Mouse (Mus musculus) embryonic facial prominence, embryonic 11.5 days (tissue): Measurements from ENCODE around the gene Nostrin. TPM values are rescaled to one million over a fixed set of nuclear protein-coding genes. Genes with fewer than 3 reads are reported as not detected.

Source experiments
- ATAC-seq: fragments of 200-750 bp; cut with Nextera tagmentation; replicated peaks from 2 replicates; pipeline ENCODE4 v1.8.0; 2017; ENCODE audit warnings: low read depth; ENCODE audit not compliant: insufficient number of reproducible peaks, low FRiP score, low TSS enrichment
- DNase-seq: peaks from one replicate; pipeline ENCODE4 v3.0.0-alpha.2; 2015; ENCODE audit warnings: low spot score
- H3K27ac ChIP-seq: fragments of 300-500 bp; sonication (generic); replicated peaks from 2 replicates; pipeline ENCODE4 v1.5.1; 2014; ENCODE audit warnings: mild to moderate bottlenecking, low read depth, low read length, control low read depth
- H3K27me3 ChIP-seq: fragments of 300-500 bp; sonication (generic); 2 replicates; pipeline ENCODE4 v1.6.1; 2014; ENCODE audit warnings: mild to moderate bottlenecking, low read length, moderate library complexity, mixed read lengths; ENCODE audit not compliant: control insufficient read depth, insufficient read depth
- H3K36me3 ChIP-seq: fragments of 300-500 bp; sonication (generic); replicated peaks from 2 replicates; pipeline ENCODE4 v1.6.1; 2014; ENCODE audit warnings: low read depth, mild to moderate bottlenecking, low read length, moderate library complexity, mixed read lengths; ENCODE audit not compliant: control insufficient read depth, insufficient read depth
- H3K4me1 ChIP-seq: fragments of 300-500 bp; sonication (generic); 2 replicates; pipeline ENCODE4 v1.6.1; 2014; ENCODE audit warnings: low read length, mixed read lengths; ENCODE audit not compliant: control insufficient read depth, insufficient read depth
- H3K4me2 ChIP-seq: fragments of 300-500 bp; sonication (generic); 2 replicates; pipeline ENCODE4 v1.6.1; 2014; ENCODE audit warnings: low read depth, mild to moderate bottlenecking, control low read depth, low read length, moderate library complexity
- H3K4me3 ChIP-seq: fragments of 300-500 bp; sonication (generic); 2 replicates; pipeline ENCODE4 v1.5.1; 2014; ENCODE audit warnings: low read depth, low read length, control low read depth
- H3K9ac ChIP-seq: fragments of 300-500 bp; sonication (generic); replicated peaks from 2 replicates; pipeline ENCODE4 v1.6.1; 2014; ENCODE audit warnings: mild to moderate bottlenecking, control low read depth, low read length
- H3K9me3 ChIP-seq: fragments of 300-500 bp; sonication (generic); replicated peaks from 2 replicates; pipeline ENCODE4 v1.6.1; 2016; ENCODE audit warnings: mild to moderate bottlenecking, low read length, inconsistent platforms, mixed read lengths; ENCODE audit not compliant: control insufficient read depth
- WGBS: fragments of 180-500 bp; shearing (Covaris S2); extraction: QIAGEN DNeasy Blood & Tissue Kit; methylation state at CpG from one replicate; pipeline ENCODE4 v1.1.7; 2014; 5-methylcytosine and 5-hydroxymethylcytosine counted together
- polyA plus RNA-seq: library from polyadenylated mRNA; unstranded; fragments of >200 nt; fragmentation: Nextera tagmentation; extraction: Ambion mirVana; gene quantifications from 2 replicates; pipeline ENCODE4 v1.2.1, GENCODE M21; 2014

Gene Nostrin
- polyA plus RNA-seq, 1 experiment from 2014 or later, result 0.58 TPM

DNA sequence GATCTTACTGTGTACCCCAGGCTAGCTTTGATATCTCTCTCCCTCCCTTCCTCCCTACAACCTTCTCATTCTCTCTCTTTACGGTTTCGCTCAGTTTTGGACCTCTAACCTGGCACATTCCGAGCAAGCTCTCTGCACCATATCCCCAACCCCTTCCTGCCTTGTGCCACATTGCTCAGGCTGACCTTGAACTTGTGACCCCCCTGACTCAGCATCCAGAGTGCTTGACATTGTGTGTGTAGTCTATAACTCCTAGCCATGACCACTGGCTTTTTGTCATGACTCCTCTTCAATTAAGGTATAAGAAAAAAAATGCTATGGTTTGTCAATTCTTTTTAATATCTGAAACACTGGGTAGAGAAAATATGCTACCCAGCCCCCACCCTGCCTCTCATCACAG is 74.1 kb downstream of the Nostrin start:
- Histone ChIP-seq H3K27ac (no peak overlapping the region), H3K4me3 (no peak overlapping the region), H3K36me3 (no peaks in the 10 kb centered on the region), H3K4me2 (no peak overlapping the region), H3K4me1 (no peaks in the 10 kb centered on the region), H3K27me3 (no peaks in the 10 kb centered on the region), H3K9me3 (no peaks in the 10 kb centered on the region), H3K9ac (no peak overlapping the region)
- ATAC-seq (no peak), DNase-seq (no peak)
- WGBS, result 88% methylated on average over 3 of the region's 3 CpGs

DNA sequence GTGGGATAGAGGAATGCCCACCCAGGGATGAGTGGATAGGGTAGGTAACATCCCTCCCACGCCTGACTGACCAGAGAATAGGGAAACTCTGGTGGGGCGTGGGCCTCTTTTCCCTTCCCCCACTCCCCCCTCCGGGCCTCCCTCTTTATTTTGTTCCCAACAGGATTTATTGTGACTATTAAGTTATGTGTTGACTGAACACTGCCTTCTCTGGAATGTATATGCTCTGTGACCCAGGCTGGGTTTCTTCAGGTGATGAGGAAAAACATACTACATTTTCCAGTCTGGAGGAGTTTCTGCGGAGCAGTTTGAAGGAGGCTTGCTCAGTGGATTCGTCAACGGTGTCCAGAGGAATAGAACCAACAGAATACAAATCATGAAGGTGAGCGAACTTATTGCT is 75.2 kb downstream of the Nostrin start, which contains the start of gene G6pc2:
G6pc2 (plus strand) TSS at position 301 of the 400 bp plus-strand sequence.
- no peaks in the 10 kb centered on the region for H3K36me3 ChIP-seq
- 91% methylated on average over 7 of the region's 7 CpGs for WGBS
- H3K4me1 ChIP-seq, result no peaks in the 10 kb centered on the region

DNA sequence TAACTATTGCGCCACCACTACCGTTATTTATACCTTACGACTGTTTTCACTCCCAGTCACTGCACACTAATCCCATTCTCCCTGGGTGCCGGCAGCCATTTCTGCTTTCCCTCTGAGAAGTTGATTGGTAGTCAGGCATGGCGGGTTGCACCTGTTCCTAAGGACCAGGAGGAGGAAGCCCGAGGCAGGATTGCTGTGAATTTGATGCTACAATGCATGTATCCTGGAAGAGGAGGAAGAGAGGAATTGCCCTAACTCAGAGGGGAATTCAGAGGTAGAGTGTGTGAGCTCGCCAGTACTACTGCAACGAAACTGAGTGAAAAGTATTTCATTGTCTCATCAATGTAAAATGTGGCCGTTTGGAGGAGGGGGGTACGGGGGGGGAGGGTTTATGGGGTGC is 77.1 kb downstream of the Nostrin start:
- Histone ChIP-seq H3K9me3 (no peaks in the 10 kb centered on the region), H3K36me3 (no peaks in the 10 kb centered on the region), H3K9ac (no peak overlapping the region), H3K4me3 (no peak overlapping the region), H3K4me2 (no peak overlapping the region), H3K4me1 (no peaks in the 10 kb centered on the region), H3K27ac (no peak overlapping the region), H3K27me3 (no peaks in the 10 kb centered on the region)
- no peak for ATAC-seq
- no peak for DNase-seq
- WGBS, result 70% methylated on average over 10 of the region's 10 CpGs

More for the DNA sequence above, 75.2 kb downstream of the Nostrin start, which contains the start of gene G6pc2:
- Histone ChIP-seq H3K4me3 (no peak within 1 kb of the TSS), H3K4me2 (no peak within 1 kb of the TSS), H3K27ac (no peak within 1 kb of the TSS), H3K27me3 (no peaks in the 10 kb centered on the region), H3K9ac (no peak within 1 kb of the TSS), H3K9me3 (no peaks in the 10 kb centered on the region)
- no peak for DNase-seq
- ATAC-seq, result no peak

DNA sequence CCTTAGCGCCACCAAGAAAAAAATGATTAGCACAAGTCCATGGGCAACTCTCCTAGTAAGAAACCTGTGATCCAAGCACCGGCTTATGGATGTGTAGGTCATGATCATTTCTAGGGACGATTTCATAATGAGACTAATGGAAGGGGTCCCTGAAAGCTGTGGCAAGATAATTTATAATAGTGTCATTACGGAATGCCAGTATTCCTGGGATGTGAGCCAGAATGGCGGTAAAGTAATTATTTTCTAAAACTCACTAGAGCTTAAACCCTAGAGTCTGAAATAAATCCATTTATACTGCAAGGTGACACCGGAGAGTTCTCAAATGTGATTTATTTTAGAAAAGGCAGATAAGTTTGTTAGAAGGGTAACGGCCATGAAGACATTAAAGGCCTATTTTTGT is 79.6 kb downstream of the Nostrin start:
- no peak overlapping the region for H3K27ac ChIP-seq
- no peak overlapping the region for H3K9ac ChIP-seq
- H3K27me3 ChIP-seq, result no peaks in the 10 kb centered on the region
- no peaks in the 10 kb centered on the region for H3K4me1 ChIP-seq
- WGBS, result 83% methylated on average over 7 of the region's 7 CpGs
- H3K4me3 ChIP-seq, result no peak overlapping the region
- no peak overlapping the region for H3K4me2 ChIP-seq
- H3K9me3 ChIP-seq, result no peaks in the 10 kb centered on the region
- ATAC-seq (no peak), DNase-seq (no peak)
- H3K36me3 ChIP-seq, result no peaks in the 10 kb centered on the region

DNA sequence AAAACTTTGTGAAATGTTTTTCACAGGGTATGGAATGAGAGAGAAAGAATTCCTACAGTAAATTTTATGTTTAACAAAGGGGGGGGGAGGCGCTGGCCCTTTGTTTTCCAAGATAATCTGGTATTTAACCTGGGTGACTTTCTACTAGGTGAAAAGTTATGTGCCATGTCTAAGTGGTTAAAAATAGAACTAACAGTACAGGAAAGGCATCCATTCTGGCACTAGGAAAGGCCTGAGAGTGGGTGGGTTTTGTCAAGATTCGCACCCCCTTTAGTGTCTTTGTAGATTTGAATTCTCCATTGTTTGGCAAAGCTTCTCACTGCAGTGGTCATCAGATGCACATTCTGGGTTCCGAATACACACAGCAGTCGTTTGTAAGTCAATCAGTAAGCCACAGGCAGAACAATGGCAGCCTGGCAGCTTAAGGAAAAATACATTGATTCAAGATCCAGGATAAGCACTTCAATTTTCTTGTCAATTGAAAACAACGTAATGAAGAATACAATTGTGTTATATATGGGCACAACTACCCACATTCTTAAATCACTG is 86.3 kb downstream of the Nostrin start:
- no peak overlapping the region for H3K27ac ChIP-seq
- H3K9me3 ChIP-seq, result no peaks in the 10 kb centered on the region
- no peaks in the 10 kb centered on the region for H3K27me3 ChIP-seq
- no peak overlapping the region for H3K9ac ChIP-seq
- no peak overlapping the region for H3K4me2 ChIP-seq
- H3K4me1 ChIP-seq, result no peaks in the 10 kb centered on the region
- ATAC-seq (no peak), DNase-seq (no peak)
- no peak overlapping the region for H3K4me3 ChIP-seq
- no peaks in the 10 kb centered on the region for H3K36me3 ChIP-seq
- WGBS, result 42% methylated on average over 5 of the region's 5 CpGs

DNA sequence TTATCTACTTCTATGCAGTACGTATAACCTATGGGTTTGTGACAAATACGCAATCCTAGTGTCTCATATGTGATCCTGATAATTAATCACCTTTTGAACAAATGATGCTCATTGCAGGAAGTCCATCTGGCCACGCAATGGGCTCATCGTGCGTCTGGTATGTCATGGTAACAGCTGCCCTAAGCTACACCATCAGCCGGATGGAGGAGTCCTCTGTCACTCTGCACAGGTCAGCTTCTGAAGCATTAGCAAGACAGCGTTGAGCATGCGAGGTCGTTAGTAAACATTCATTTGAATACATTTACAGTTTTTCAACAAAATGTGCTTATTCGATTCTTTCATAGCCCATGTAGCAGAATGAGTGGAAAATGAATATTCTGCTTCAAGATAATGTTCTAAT is 87.2 kb downstream of the Nostrin start:
- Histone ChIP-seq H3K27me3 (no peaks in the 10 kb centered on the region), H3K4me1 (no peaks in the 10 kb centered on the region), H3K4me3 (no peak overlapping the region), H3K27ac (no peak overlapping the region), H3K36me3 (no peaks in the 10 kb centered on the region), H3K4me2 (no peak overlapping the region), H3K9me3 (no peaks in the 10 kb centered on the region), H3K9ac (no peak overlapping the region)
- DNase-seq (no peak), ATAC-seq (no peak)
- 81% methylated on average over 10 of the region's 10 CpGs for WGBS

DNA sequence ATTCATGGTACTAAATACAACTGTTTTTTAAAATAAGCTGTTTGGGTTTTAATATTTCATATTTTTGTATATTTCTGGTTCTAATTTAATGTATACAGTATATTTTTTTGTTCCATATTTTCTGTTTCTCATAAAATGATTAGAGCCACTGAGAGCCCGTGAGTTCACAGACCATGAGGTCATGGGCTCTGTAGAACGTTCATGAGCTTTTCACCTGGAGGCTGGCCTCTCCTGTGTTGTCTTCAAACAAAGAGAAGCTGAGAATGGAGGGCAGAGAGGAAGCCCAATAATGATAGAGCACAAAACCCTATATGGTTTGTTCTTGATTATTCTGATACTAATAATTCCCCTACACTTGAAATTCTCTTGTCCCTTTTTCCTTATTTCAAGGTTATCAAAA is 89.1 kb downstream of the Nostrin start:
- Histone ChIP-seq H3K27ac (no peak overlapping the region), H3K4me3 (no peak overlapping the region), H3K9ac (no peak overlapping the region), H3K27me3 (no peaks in the 10 kb centered on the region), H3K4me1 (no peaks in the 10 kb centered on the region), H3K9me3 (no peaks in the 10 kb centered on the region), H3K4me2 (no peak overlapping the region), H3K36me3 (no peaks in the 10 kb centered on the region)
- ATAC-seq (no peak), DNase-seq (no peak)
- 58% methylated on average over 2 of the region's 2 CpGs for WGBS

DNA sequence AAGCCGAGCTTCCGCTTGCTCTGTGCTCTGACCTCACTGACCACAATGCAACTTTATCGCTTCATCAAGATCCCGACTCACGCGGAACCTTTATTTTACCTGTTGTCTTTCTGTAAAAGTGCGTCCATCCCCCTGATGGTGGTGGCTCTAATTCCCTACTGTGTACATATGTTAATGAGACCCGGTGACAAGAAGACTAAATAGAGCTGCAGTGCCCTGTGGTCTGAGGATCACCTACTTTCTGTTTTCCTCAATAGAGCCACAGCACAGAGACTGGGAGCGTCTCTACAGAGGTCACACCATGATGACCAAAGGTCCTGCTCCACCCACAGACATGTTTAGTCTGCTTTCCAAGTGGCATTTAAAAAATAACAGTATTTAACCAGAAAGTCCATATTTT is 91.3 kb downstream of the Nostrin start:
- no peaks in the 10 kb centered on the region for H3K4me1 ChIP-seq
- H3K9ac ChIP-seq, result no peak overlapping the region
- no peak for ATAC-seq
- no peaks in the 10 kb centered on the region for H3K36me3 ChIP-seq
- H3K9me3 ChIP-seq, result no peaks in the 10 kb centered on the region
- H3K4me3 ChIP-seq, result no peak overlapping the region
- H3K4me2 ChIP-seq, result no peak overlapping the region
- H3K27ac ChIP-seq, result no peak overlapping the region
- no peaks in the 10 kb centered on the region for H3K27me3 ChIP-seq
- 88% methylated on average over 9 of the region's 9 CpGs for WGBS
- no peak for DNase-seq
